Mouse (Mus musculus): ENCODE measurements around the gene Gm13889. TPM values are rescaled to one million over a fixed set of nuclear protein-coding genes. Genes with fewer than 3 reads are reported as not detected.

Gm13889 gene
- polyA plus RNA-seq (2015; fragmentation: Nextera tagmentation; extraction: Ambion mirVana), result 8.8 and 10.8 TPM in 2 replicates

GRCm38 (mm10) chr2:93956908-93957784, at the start of gene Gm13889:
Gene Gm13889 (minus strand): TSS chr2:93957201.
- Histone ChIP-seq H3K27me3 (replicated peaks) (peaks cover 20% of the 10 kb centered on the region), H3K9ac (replicated peaks) (peak within 1 kb of the TSS; percentile 75), H3K4me3 (replicated peaks) (peak within 1 kb of the TSS; percentile 69), H3K9me3 (replicated peaks) (no peaks in the 10 kb centered on the region), H3K27ac (replicated peaks) (peak within 1 kb of the TSS; percentile 88), H3K4me2 (peak within 1 kb of the TSS; percentile 84), H3K36me3 (no peaks in the 10 kb centered on the region), H3K4me1 (peaks cover 42% of the 10 kb centered on the region)
- WGBS, result 1% methylated on average over 52 of the region's 62 CpGs
- peak; percentile 85 for ATAC-seq (ENCODE audit: low FRiP score)

DNA sequence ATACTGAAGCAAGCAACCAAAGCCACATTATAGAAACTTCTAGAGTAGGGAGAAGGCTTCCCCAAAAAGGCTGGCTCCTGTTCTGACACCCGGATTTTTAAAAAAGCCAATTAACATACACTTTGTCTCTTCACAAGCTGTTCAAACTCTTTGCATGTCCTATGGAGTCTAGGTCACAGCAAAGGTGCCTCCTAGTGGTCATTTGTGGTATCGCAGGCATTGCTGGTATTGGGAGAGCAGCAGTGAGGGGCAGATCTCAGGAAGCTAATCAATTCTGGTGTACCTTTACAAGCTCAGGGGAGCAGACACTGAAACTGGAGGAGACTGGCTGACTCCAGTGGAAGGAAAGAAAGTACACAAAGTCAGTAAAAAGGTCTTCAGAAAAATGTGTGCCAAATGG, 45.3 kb upstream of the Gm13889 start:
- Histone ChIP-seq H3K4me3 (replicated peaks) (no peak overlapping the region), H3K4me2 (no peak overlapping the region), H3K27ac (replicated peaks) (no peak overlapping the region), H3K36me3 (peaks cover 81% of the 10 kb centered on the region), H3K27me3 (replicated peaks) (no peaks in the 10 kb centered on the region), H3K9ac (replicated peaks) (no peak overlapping the region), H3K9me3 (replicated peaks) (no peaks in the 10 kb centered on the region), H3K4me1 (no peaks in the 10 kb centered on the region)
- WGBS, result 2% methylated on average over 2 of the region's 2 CpGs
- ATAC-seq (ENCODE audit: low FRiP score), result peak; percentile 77

GRCm38 (mm10) chr2:94001918-94002317, 44.9 kb upstream of the Gm13889 start:
- no peak for ATAC-seq (ENCODE audit: low FRiP score)
- no peaks in the 10 kb centered on the region for H3K27me3 ChIP-seq (replicated peaks)
- H3K27ac ChIP-seq (replicated peaks), result no peak overlapping the region
- peaks cover 81% of the 10 kb centered on the region for H3K36me3 ChIP-seq
- no peaks in the 10 kb centered on the region for H3K9me3 ChIP-seq (replicated peaks)
- WGBS, result 82% methylated on average over 4 of the region's 4 CpGs
- H3K4me2 ChIP-seq, result no peak overlapping the region
- no peak overlapping the region for H3K9ac ChIP-seq (replicated peaks)
- H3K4me3 ChIP-seq (replicated peaks), result no peak overlapping the region
- no peaks in the 10 kb centered on the region for H3K4me1 ChIP-seq

- Histone ChIP-seq H3K36me3 (peaks cover 79% of the 10 kb centered on the region), H3K4me1 (no peaks in the 10 kb centered on the region), H3K27me3 (replicated peaks) (no peaks in the 10 kb centered on the region), H3K9me3 (replicated peaks) (no peaks in the 10 kb centered on the region), H3K4me3 (replicated peaks) (no peak overlapping the region), H3K9ac (replicated peaks) (no peak overlapping the region), H3K4me2 (no peak overlapping the region), H3K27ac (replicated peaks) (no peak overlapping the region)
- 79% methylated on average over 6 of the region's 6 CpGs for WGBS
- no peak for ATAC-seq (ENCODE audit: low FRiP score)
Observed at GRCm38 (mm10) chr2:94001411-94001810, 44.4 kb upstream of the Gm13889 start.

DNA sequence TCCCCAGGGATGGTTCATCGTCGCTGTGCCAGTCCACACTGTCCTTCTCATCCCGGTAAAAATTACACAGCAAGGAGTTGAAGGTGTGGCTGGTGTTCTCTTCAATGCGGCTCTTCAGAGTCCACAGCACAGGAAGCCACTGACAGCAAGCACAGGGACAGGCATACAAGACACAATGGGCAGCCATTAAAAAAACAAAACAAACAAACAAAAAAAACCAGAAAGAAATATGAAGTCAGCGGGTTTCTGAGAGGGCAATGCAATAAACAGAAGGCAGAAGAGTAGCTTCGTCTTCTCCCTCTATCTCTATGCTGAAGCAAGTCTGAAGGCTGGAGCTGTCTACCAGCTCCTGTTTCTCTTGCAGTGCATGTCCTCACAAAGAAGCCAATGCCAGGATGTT, 39.3 kb upstream of the Gm13889 start, which contains the start of gene Gm27027:
TSS of gene Gm27027 (minus strand) at position 101 of the 400 bp plus-strand sequence.
- no peak within 1 kb of the TSS for H3K4me3 ChIP-seq (replicated peaks)
- no peaks in the 10 kb centered on the region for H3K27me3 ChIP-seq (replicated peaks)
- H3K4me1 ChIP-seq, result peaks cover 18% of the 10 kb centered on the region
- no peak within 1 kb of the TSS for H3K27ac ChIP-seq (replicated peaks)
- no peak within 1 kb of the TSS for H3K9ac ChIP-seq (replicated peaks)
- H3K36me3 ChIP-seq, result peaks cover 58% of the 10 kb centered on the region
- H3K9me3 ChIP-seq (replicated peaks), result no peaks in the 10 kb centered on the region
- no peak for ATAC-seq (ENCODE audit: low FRiP score)
- H3K4me2 ChIP-seq, result no peak within 1 kb of the TSS
- 88% methylated on average over 6 of the region's 6 CpGs for WGBS

DNA sequence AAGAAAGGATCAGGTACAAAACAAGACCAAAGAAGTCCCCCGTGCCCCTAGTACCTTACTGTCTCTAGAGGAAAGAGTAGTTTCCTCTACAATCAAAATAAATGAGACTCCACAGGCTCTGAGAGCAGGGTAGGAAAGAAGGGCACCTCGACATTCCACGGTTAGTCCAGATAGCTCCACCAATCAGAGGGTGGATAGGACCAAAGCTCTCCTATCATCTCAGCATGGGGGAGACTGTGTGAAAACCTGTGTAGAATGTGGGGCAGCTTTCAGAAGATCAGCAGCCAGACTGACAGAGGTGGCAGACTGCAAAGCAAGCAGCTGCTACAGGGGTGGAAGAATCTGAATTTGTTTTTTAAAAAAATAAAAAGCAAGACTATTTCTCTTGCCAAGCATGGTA, 35.8 kb upstream of the Gm13889 start:
- WGBS, result 33% methylated on average over 3 of the region's 3 CpGs
- Histone ChIP-seq H3K9ac (replicated peaks) (no peak overlapping the region), H3K36me3 (peaks cover 54% of the 10 kb centered on the region), H3K4me1 (peaks cover 18% of the 10 kb centered on the region), H3K4me2 (peak overlapping the region; percentile 24; the same call in 1 of the 2 replicates), H3K9me3 (replicated peaks) (no peaks in the 10 kb centered on the region), H3K27ac (replicated peaks) (peak overlapping the region; percentile 63), H3K27me3 (replicated peaks) (no peaks in the 10 kb centered on the region), H3K4me3 (replicated peaks) (no peak overlapping the region)
- ATAC-seq (ENCODE audit: low FRiP score), result peak; percentile 18; the same call in 1 of the 2 replicates

DNA sequence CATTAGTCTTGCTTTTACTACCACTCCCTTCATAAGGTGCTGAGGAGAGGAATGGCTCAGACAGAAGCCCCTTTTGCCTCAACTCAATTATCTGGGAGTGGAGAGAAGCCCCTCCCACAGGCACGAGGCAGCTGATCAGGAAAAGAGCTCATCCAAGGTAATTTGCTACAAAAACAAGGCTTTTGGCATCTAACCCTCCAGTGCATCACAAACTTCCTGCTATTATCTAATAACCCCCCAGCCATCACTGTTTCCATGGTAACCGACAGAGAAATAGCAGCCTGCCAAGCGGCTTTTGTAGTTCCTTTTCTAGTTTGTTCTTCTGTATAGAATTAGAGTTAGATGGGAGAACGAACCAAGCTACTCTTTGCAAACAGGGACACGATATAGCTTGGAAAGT, 35.3 kb upstream of the Gm13889 start:
- ATAC-seq (ENCODE audit: low FRiP score), result peak; percentile 71
- H3K27ac ChIP-seq (replicated peaks), result peak overlapping the region; percentile 63
- no peak overlapping the region for H3K4me3 ChIP-seq (replicated peaks)
- H3K9me3 ChIP-seq (replicated peaks), result no peaks in the 10 kb centered on the region
- peaks cover 18% of the 10 kb centered on the region for H3K4me1 ChIP-seq
- H3K9ac ChIP-seq (replicated peaks), result no peak overlapping the region; the same call in 1 of the 2 replicates
- H3K4me2 ChIP-seq, result peak overlapping the region; percentile 24; the same call in 1 of the 2 replicates
- WGBS, result 16% methylated on average over 5 of the region's 5 CpGs
- peaks cover 55% of the 10 kb centered on the region for H3K36me3 ChIP-seq
- no peaks in the 10 kb centered on the region for H3K27me3 ChIP-seq (replicated peaks)

GRCm38 (mm10) chr2:93991336-93991735, 34.3 kb upstream of the Gm13889 start:
- no peaks in the 10 kb centered on the region for H3K27me3 ChIP-seq (replicated peaks)
- WGBS, result 82% methylated on average over 3 of the region's 3 CpGs
- peaks cover 18% of the 10 kb centered on the region for H3K4me1 ChIP-seq
- H3K27ac ChIP-seq (replicated peaks), result peak overlapping the region; percentile 54; the same call in 1 of the 2 replicates
- H3K4me2 ChIP-seq, result no peak overlapping the region
- no peak overlapping the region for H3K4me3 ChIP-seq (replicated peaks)
- H3K9ac ChIP-seq (replicated peaks), result no peak overlapping the region
- no peak for ATAC-seq (ENCODE audit: low FRiP score)
- H3K9me3 ChIP-seq (replicated peaks), result no peaks in the 10 kb centered on the region
- peaks cover 55% of the 10 kb centered on the region for H3K36me3 ChIP-seq

DNA sequence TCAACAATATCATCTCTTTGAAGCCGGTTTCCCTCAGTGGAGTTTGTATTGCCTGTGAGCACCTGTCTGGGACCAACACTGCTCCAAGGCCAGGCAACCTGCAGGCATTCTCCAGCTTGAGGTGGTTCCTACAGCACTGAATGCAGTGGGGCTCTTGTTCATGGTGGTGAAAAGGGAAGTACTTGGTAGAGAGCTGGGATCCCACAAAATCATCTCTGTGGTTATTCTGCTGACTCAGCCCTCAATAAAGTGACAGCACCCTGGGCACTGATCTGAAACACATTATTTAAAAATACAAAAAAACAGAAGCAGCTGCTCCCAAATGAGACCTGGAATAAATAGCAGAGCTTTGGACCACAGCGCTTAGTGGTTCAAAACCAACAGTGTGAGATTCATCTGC, 31.4 kb upstream of the Gm13889 start:
- WGBS, result 95% methylated on average over 2 of the region's 2 CpGs
- Histone ChIP-seq H3K36me3 (peaks cover 44% of the 10 kb centered on the region), H3K27me3 (replicated peaks) (no peaks in the 10 kb centered on the region), H3K4me2 (no peak overlapping the region), H3K9me3 (replicated peaks) (no peaks in the 10 kb centered on the region), H3K27ac (replicated peaks) (no peak overlapping the region), H3K4me1 (peaks cover 18% of the 10 kb centered on the region), H3K9ac (replicated peaks) (no peak overlapping the region), H3K4me3 (replicated peaks) (no peak overlapping the region)
- ATAC-seq (ENCODE audit: low FRiP score), result no peak

DNA sequence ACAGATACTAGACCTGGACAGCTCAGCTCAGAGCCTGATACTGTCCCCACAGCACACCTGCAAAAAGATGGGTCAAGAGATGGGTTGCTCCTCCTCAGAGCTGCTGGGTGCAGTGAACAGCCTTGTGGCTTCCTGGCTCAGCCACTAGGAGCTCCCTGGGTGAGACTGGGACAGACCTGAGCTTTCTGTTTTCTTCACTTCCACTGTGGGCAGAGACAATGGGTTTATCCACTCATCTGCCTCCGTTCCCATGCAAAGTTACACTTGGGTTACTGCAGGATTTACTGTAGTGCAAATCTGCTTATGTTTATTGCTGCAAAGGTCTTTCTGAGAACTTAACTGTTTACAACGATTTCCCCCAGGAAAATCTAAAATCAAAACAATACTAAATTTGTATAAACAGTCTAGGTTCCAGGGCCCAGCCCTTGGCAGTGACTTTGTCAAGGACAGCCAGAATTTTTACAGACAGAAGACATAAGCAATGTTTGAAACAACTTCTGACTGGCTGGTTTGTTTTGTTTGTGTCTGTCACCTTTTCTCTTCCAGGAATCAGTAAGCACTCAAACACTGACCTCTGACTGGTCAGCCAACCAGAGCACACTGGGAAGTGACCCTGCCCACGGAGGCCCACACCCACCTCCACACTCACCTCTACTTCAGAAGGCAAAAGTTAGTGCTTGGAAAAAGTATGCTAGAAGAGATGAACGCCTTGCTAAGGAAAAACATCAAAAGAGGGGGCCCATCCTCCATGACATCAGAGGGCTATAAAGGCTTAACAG, 25.6 kb upstream of the Gm13889 start:
- H3K9ac ChIP-seq (replicated peaks), result no peak overlapping the region
- peaks cover 57% of the 10 kb centered on the region for H3K36me3 ChIP-seq
- 85% methylated on average over 4 of the region's 4 CpGs for WGBS
- ATAC-seq (ENCODE audit: low FRiP score), result no peak
- peaks cover 2% of the 10 kb centered on the region for H3K4me1 ChIP-seq
- no peak overlapping the region for H3K4me3 ChIP-seq (replicated peaks)
- no peaks in the 10 kb centered on the region for H3K27me3 ChIP-seq (replicated peaks)
- H3K27ac ChIP-seq (replicated peaks), result no peak overlapping the region
- H3K9me3 ChIP-seq (replicated peaks), result no peaks in the 10 kb centered on the region
- no peak overlapping the region for H3K4me2 ChIP-seq

DNA sequence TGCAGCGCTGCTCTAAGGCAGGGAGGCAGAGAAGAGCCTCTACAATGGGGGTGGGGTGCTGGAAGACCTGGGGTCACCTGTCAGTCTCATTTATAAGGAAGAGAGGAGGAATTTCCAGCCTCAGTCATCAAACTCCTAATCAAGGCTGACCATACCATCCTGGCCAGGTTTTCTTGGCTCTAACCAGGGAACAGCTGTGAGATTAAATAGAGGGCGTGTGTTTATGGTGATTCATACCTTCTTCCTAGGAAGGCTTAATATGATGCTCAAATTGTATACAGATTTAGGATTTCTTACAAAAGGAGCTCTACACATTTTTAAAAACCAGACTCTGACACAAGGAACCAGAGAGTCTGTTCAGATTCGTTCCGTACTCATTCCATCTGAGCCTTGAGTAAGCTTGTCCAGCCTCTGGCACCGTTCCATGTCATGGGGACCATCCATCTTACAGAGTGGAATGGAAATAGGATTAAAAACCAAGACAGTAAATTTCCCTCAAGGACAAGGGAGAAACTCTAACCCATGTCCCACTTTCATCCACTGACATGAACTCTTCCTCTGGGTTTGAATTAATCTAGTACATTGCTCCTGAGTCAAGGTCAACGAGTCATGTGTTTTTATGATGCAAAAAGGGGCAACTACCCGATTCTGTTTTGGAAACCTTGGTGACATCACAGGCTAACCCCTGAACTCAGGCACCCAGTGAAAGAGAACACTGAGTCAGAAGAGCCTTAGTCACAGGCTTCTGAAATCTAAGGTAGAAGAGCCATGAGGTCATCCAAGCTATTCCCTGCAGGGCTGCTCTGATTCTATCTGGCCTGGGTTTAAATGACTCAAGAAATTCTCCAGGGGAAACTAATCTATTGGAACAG, 22.5 kb upstream of the Gm13889 start:
- Histone ChIP-seq H3K9ac (replicated peaks) (no peak overlapping the region), H3K27ac (replicated peaks) (no peak overlapping the region), H3K4me3 (replicated peaks) (no peak overlapping the region), H3K9me3 (replicated peaks) (no peaks in the 10 kb centered on the region), H3K4me2 (no peak overlapping the region), H3K27me3 (replicated peaks) (no peaks in the 10 kb centered on the region), H3K4me1 (peaks cover 28% of the 10 kb centered on the region), H3K36me3 (peaks cover 40% of the 10 kb centered on the region)
- no peak for ATAC-seq (ENCODE audit: low FRiP score)
- WGBS, result 83% methylated on average over 7 of the region's 7 CpGs

Data from neural tube, embryonic 15.5 days (tissue).